Mouse (Mus musculus) MEL (cell line): ENCODE measurements around the gene Ndel1.

Experiments used
- CTCF ChIP-seq, 3 experiments: IDR thresholded peaks in 2 of 3; conservative IDR thresholded peaks in 1 of 3; 2 replicates each; pipeline ENCODE4 v1.5.1; 2011 to 2012; ENCODE audit warnings: low read length in 3 of 3, low read depth in 2 of 3, mild to moderate bottlenecking in 2 of 3, improper control_type of control experiment in 1 of 3, inconsistent platforms in 1 of 3, mixed read lengths in 1 of 3, moderate library complexity in 1 of 3; ENCODE audit not compliant: control insufficient read depth in 1 of 3, insufficient read depth in 1 of 3, poor library complexity in 1 of 3, severe bottlenecking in 1 of 3
- MAFK ChIP-seq: IDR thresholded peaks from 2 replicates; pipeline ENCODE4 v1.6.1; 2011; ENCODE audit warnings: low read depth, mild to moderate bottlenecking, low read length, improper control_type of control experiment, borderline replicate concordance
- MYC ChIP-seq: IDR thresholded peaks from 2 replicates; pipeline ENCODE4 v1.6.1; 2011; ENCODE audit warnings: low read depth, mild to moderate bottlenecking, low read length, improper control_type of control experiment, moderate library complexity
- NRF1 ChIP-seq: IDR thresholded peaks from 2 replicates; pipeline ENCODE4 v1.6.1; 2014; ENCODE audit warnings: low read depth, mild to moderate bottlenecking, inconsistent platforms, low read length, improper control_type of control experiment, moderate library complexity; ENCODE audit not compliant: poor library complexity, insufficient read depth, severe bottlenecking
- POLR2A ChIP-seq, 2 experiments: IDR thresholded peaks; 2 replicates each; pipeline ENCODE4 v1.6.1; 2011 to 2012; ENCODE audit warnings: low read length in 2 of 2, mild to moderate bottlenecking in 2 of 2, control low read depth in 1 of 2, improper control_type of control experiment in 1 of 2, low read depth in 1 of 2, moderate library complexity in 1 of 2; ENCODE audit not compliant: control insufficient read depth in 1 of 2, insufficient read depth in 1 of 2, poor library complexity in 1 of 2
- USF1 ChIP-seq: IDR thresholded peaks from 2 replicates; pipeline ENCODE4 v1.6.1; 2014; ENCODE audit warnings: low read depth, mild to moderate bottlenecking, inconsistent platforms, low read length, improper control_type of control experiment, moderate library complexity

GRCm38 (mm10) chr11:68826735-68827134, 44.9 kb downstream of the Ndel1 start:
- TF ChIP-seq CTCF (IDR thresholded peaks at IDR 0.05 in 2 of 3, conservative IDR thresholded peaks at IDR 0.05 in 1 of 3; ENCODE audit: control insufficient read depth in 1 of 3, insufficient read depth in 1 of 3, low read depth in 2 of 3, low read length in 3 of 3, poor library complexity in 1 of 3, severe bottlenecking in 1 of 3) = no peak
- no peak for TF ChIP-seq POLR2A (IDR thresholded peaks at IDR 0.05; ENCODE audit: control insufficient read depth in 1 of 2, insufficient read depth in 1 of 2, low read depth in 1 of 2, low read length in 2 of 2, poor library complexity in 1 of 2)
- TF ChIP-seq MYC = no peak
- TF ChIP-seq USF1 = no peak
- TF ChIP-seq NRF1 = no peak
- TF ChIP-seq MAFK = no peak
